Mouse (Mus musculus) effector memory CD4-positive, alpha-beta T cell, adult 5 months (primary cell): Measurements from ENCODE around the gene Nsg1. TPM values are rescaled to one million over a fixed set of nuclear protein-coding genes. Genes with fewer than 3 reads are reported as not detected.

Experiments
- polyA plus RNA-seq: library from polyadenylated mRNA; unstranded; fragments of 100-300 nt; shearing (Covaris generic); gene quantifications from one replicate; pipeline ENCODE4 v1.2.1, GENCODE M21; 2017

Nsg1 gene
- not detected for polyA plus RNA-seq

GRCm38 (mm10) chr5:38159634-38160413 lies at the start of gene Nsg1:
Nsg1 (minus strand) TSS chr5:38159907.

Other genes with a start within 250 kb of the Nsg1 start
- 28.7 TPM for gene Stx18, start 121.2 kb downstream of the Nsg1 start, polyA plus RNA-seq
- gene Zbtb49, start 60.5 kb upstream of the Nsg1 start, polyA plus RNA-seq, result 16.0 TPM
- gene Lyar, start 60.6 kb upstream of the Nsg1 start, polyA plus RNA-seq, result 40.1 TPM
- 112 TPM for gene Tmem128, start 100.3 kb upstream of the Nsg1 start, polyA plus RNA-seq
- not detected for gene Otop1, start 116.1 kb upstream of the Nsg1 start, polyA plus RNA-seq
- gene Drd5, start 159.5 kb upstream of the Nsg1 start, polyA plus RNA-seq, result not detected